Mouse (Mus musculus) liver, embryonic 11.5 days (tissue): ENCODE measurements around the gene Palld. TPM values are rescaled to one million over a fixed set of nuclear protein-coding genes. Genes with fewer than 3 reads are reported as not detected.

Source experiments
- ATAC-seq: fragments of 200-750 bp; cut with Nextera tagmentation; replicated peaks from 2 replicates; pipeline ENCODE4 v1.8.0; 2017; ENCODE audit warnings: moderate number of reproducible peaks, mild to moderate bottlenecking, moderate TSS enrichment, moderate library complexity; ENCODE audit not compliant: low FRiP score
- DNase-seq: peaks from one replicate; pipeline ENCODE4 v3.0.0-alpha.2; 2017; ENCODE audit warnings: low spot score
- H3K27ac ChIP-seq: fragments of 300-500 bp; sonication (generic); 2 replicates; pipeline ENCODE4 v1.5.1; 2014; ENCODE audit warnings: mild to moderate bottlenecking, low read depth, low read length, control low read depth
- H3K27me3 ChIP-seq: fragments of 300-500 bp; sonication (generic); replicated peaks from 2 replicates; pipeline ENCODE4 v1.6.1; 2014; ENCODE audit warnings: low read length, mixed read lengths; ENCODE audit not compliant: control insufficient read depth, insufficient read depth
- H3K36me3 ChIP-seq: fragments of 300-500 bp; sonication (generic); 2 replicates; pipeline ENCODE4 v1.6.1; 2014; ENCODE audit warnings: mild to moderate bottlenecking, low read length, moderate library complexity, mixed read lengths; ENCODE audit not compliant: control insufficient read depth, insufficient read depth
- H3K4me1 ChIP-seq: fragments of 300-500 bp; sonication (generic); replicated peaks from 2 replicates; pipeline ENCODE4 v1.6.1; 2014; ENCODE audit warnings: low read length, mixed read lengths; ENCODE audit not compliant: control insufficient read depth, insufficient read depth
- H3K4me2 ChIP-seq: fragments of 300-500 bp; sonication (generic); 2 replicates; pipeline ENCODE4 v1.6.1; 2014; ENCODE audit warnings: mild to moderate bottlenecking, control low read depth, moderate library complexity
- H3K4me3 ChIP-seq: fragments of 300-500 bp; sonication (generic); 2 replicates; pipeline ENCODE4 v1.5.1; 2014; ENCODE audit warnings: low read depth, low read length, control low read depth
- H3K9ac ChIP-seq: fragments of 300-500 bp; sonication (generic); 2 replicates; pipeline ENCODE4 v1.6.1; 2014; ENCODE audit warnings: low read depth, low read length, control low read depth
- H3K9me3 ChIP-seq: fragments of 300-500 bp; sonication (generic); 2 replicates; pipeline ENCODE4 v1.6.1; 2016; ENCODE audit warnings: low read length, inconsistent platforms, mixed read lengths; ENCODE audit not compliant: control insufficient read depth
- WGBS: fragments of 180-500 bp; shearing (Covaris S2); extraction: QIAGEN DNeasy Blood & Tissue Kit; methylation state at CpG from one replicate; pipeline ENCODE4 v1.1.7; 2014; 5-methylcytosine and 5-hydroxymethylcytosine counted together
- polyA plus RNA-seq: library from polyadenylated mRNA; unstranded; fragments of >200 nt; fragmentation: Nextera tagmentation; extraction: Ambion mirVana; gene quantifications from 2 replicates; pipeline ENCODE4 v1.2.1, GENCODE M21; 2014

Gene Palld
- polyA plus RNA-seq, 1 experiment from 2014 or later, result 22.9 TPM

DNA sequence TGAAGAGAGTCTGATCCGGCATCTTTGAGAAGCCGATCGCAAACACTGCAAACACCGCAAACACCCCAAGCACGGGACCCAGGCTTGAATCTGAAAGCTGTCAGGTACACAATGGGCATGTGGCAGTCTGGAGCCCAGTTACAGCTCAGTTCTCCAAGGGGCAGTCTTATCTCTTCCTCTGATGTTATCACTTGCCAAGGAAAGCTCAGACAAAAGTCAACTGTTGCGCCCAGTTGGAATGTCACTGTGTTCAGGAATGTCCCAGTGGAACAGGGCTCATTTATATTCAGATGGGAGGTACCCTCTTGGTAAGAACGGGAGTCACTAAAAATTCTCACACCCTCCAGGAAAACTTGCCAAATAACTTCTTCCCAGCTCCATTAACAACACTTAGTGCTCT is 328.0 kb downstream of the Palld start:
- Histone ChIP-seq H3K4me3 (no peak overlapping the region), H3K9ac (no peak overlapping the region), H3K27me3 (no peaks in the 10 kb centered on the region), H3K36me3 (no peaks in the 10 kb centered on the region), H3K4me1 (no peaks in the 10 kb centered on the region), H3K27ac (no peak overlapping the region), H3K9me3 (no peaks in the 10 kb centered on the region), H3K4me2 (no peak overlapping the region)
- ATAC-seq, result no peak
- 67% methylated on average over 7 of the region's 7 CpGs for WGBS
- no peak for DNase-seq

DNA sequence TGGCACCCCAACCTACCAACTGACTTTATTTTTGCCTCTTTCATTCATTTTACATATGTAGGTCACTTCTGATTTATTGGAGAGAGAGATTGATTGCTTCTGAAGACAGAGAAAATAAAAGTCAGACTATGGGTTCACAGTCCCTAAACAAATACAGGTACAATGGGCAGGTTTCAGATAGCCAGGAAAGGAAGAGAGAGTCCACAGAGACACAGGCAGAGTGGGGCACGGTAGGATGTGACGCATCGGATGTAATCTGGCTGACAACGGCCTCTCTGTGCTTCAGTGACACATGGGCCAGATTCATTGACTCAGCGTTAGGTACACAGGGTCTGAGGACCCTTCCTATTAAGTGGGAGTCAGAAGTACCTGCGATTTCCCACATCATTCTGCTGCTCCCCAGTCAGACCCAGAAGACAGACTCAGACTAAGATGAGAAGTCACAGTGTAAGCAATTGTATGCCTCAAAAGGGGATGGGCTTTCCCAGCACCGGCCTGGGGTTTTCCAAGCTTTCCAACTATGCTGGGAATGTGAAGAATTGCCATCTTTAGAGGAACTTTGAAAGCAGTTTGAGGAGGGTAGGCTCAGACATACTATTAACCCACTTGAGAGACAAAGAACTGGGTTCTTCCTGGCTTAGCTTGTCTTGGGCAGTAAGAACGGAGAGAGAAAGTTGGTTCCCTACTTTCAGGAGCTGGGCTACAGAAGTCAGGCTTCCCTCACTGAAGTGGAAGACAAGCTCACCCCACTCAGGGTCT is 329.1 kb downstream of the Palld start:
- H3K4me1 ChIP-seq, result no peaks in the 10 kb centered on the region

DNA sequence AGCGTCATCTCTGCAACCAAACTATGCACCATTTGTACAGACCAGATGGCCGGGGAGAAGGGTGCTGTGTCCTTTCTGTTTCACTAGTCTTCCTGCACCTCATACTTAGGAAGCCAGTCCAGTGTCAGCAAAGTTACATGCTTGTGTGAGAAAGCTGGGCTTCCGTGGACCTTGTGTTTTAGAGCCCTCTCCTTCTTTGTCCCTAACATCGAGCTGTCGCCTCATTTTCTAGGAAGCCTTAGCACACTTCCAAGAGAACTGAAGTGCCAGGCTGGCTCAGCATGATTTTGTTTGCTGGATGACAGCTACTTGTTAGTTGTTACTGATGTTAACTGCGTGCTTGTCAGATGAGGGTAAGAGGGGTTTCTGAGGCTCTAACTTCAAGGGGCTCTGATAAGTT is 329.8 kb downstream of the Palld start:
- H3K9me3 ChIP-seq, result no peaks in the 10 kb centered on the region
- ATAC-seq, result no peak
- H3K27me3 ChIP-seq, result no peaks in the 10 kb centered on the region
- H3K9ac ChIP-seq, result no peak overlapping the region
- no peaks in the 10 kb centered on the region for H3K4me1 ChIP-seq
- H3K27ac ChIP-seq, result no peak overlapping the region
- H3K4me2 ChIP-seq, result no peak overlapping the region
- no peak overlapping the region for H3K4me3 ChIP-seq
- 85% methylated on average over 6 of the region's 6 CpGs for WGBS
- H3K36me3 ChIP-seq, result no peaks in the 10 kb centered on the region
- DNase-seq, result no peak

More for the DNA sequence above, 329.1 kb downstream of the Palld start:
- Histone ChIP-seq H3K9me3 (no peaks in the 10 kb centered on the region), H3K27ac (no peak overlapping the region), H3K27me3 (no peaks in the 10 kb centered on the region), H3K4me2 (no peak overlapping the region), H3K9ac (no peak overlapping the region), H3K4me3 (no peak overlapping the region), H3K36me3 (no peaks in the 10 kb centered on the region)
- 55% methylated on average over 8 of the region's 8 CpGs for WGBS
- no peak for ATAC-seq
- no peak for DNase-seq

DNA sequence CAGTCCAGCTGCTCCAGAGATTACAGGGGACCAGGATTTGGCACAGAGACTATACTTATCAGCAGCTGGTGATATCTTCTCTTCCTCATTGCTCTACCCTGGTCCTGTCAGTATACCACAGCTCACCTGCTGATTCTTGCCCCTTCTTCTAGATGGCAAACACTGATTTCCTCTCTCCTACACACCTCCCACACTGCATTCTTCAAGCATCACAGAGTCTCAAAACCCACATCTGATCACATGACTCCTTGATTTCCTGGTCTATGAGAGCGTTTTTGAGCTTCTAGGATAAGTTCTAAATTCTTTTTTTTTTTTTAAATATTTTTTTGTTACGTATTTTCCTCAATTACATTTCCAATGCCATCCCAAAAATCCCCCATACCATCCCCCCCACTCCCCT is 331.9 kb downstream of the Palld start:
- H3K4me2 ChIP-seq, result no peak overlapping the region
- WGBS, result 73% methylated on average over 2 of the region's 2 CpGs
- no peaks in the 10 kb centered on the region for H3K4me1 ChIP-seq
- DNase-seq (no peak), ATAC-seq (no peak)
- H3K27ac ChIP-seq, result no peak overlapping the region
- no peaks in the 10 kb centered on the region for H3K27me3 ChIP-seq
- no peak overlapping the region for H3K4me3 ChIP-seq
- no peaks in the 10 kb centered on the region for H3K36me3 ChIP-seq
- no peaks in the 10 kb centered on the region for H3K9me3 ChIP-seq
- H3K9ac ChIP-seq, result no peak overlapping the region

DNA sequence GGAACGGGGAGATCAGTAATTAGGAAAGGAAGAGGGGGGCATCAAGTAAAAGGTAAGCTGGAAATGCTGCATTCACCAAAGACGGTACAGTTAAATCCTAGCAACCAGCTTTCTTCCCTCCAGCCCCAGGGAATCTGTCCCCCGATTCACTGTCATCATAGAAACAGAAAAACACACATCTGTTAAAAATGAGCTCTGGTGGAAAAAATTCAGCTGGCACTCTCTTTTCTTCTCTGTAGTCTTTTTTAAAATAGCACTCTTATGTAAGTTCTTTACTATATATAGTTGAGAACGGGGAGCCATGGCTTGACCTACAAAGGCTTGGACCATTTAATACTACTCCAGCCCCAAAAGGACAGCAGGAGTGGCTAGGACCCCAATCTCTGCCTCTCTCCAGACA is 332.8 kb downstream of the Palld start:
- ATAC-seq (no peak), DNase-seq (no peak)
- WGBS, result 77% methylated on average over 4 of the region's 4 CpGs
- H3K4me1 ChIP-seq, result no peaks in the 10 kb centered on the region
- no peak overlapping the region for H3K4me3 ChIP-seq
- H3K36me3 ChIP-seq, result no peaks in the 10 kb centered on the region
- H3K9me3 ChIP-seq, result no peaks in the 10 kb centered on the region
- no peaks in the 10 kb centered on the region for H3K27me3 ChIP-seq
- no peak overlapping the region for H3K27ac ChIP-seq
- H3K4me2 ChIP-seq, result no peak overlapping the region
- H3K9ac ChIP-seq, result no peak overlapping the region

DNA sequence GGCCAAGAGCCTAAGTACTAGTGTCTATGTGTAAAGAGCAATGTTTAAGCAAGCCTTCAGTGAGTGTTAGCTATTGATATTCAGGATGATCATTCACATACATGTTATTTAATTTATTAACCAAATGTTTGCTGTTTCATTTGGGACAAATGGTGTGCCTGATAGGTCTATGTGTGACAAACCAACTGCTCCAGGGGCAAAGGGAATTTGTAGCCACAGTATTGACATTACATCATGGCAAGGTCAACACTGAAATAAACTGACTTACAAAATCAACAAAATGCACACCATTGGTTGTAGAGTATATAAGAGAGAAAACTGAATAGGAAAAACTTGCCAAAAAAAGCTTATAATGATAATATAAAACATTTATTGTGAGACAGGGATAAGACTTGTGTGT is 333.3 kb downstream of the Palld start:
- no peaks in the 10 kb centered on the region for H3K4me1 ChIP-seq

DNA sequence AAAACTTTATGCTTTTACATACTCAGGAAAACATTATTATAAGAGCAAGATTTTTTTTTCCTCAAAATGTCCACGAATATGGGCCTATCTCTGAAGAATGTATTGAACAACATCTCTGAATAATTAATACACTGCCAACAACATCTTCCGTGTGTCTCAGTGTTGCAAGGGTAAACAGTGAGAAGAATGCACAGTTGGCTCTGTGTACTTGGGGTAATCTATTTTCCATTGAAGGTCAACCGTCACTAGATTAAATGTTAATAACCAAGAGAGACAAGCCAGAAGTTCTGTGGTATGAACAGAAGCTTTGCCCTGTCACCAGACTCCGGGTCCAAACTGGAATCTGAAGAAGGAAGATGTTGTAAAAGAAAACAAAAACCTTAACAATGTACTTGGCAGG is 339.1 kb downstream of the Palld start:
- ATAC-seq (no peak), DNase-seq (no peak)
- H3K36me3 ChIP-seq, result no peaks in the 10 kb centered on the region
- H3K4me2 ChIP-seq, result no peak overlapping the region
- no peak overlapping the region for H3K27ac ChIP-seq
- H3K4me1 ChIP-seq, result no peaks in the 10 kb centered on the region
- H3K4me3 ChIP-seq, result no peak overlapping the region
- no peaks in the 10 kb centered on the region for H3K27me3 ChIP-seq
- WGBS, result 79% methylated on average over 4 of the region's 4 CpGs
- H3K9me3 ChIP-seq, result no peaks in the 10 kb centered on the region
- H3K9ac ChIP-seq, result no peak overlapping the region

More for the DNA sequence above, 333.3 kb downstream of the Palld start:
- ATAC-seq (no peak), DNase-seq (no peak)
- Histone ChIP-seq H3K27me3 (no peaks in the 10 kb centered on the region), H3K27ac (no peak overlapping the region), H3K9ac (no peak overlapping the region), H3K9me3 (no peaks in the 10 kb centered on the region), H3K4me3 (no peak overlapping the region), H3K36me3 (no peaks in the 10 kb centered on the region), H3K4me2 (no peak overlapping the region)

DNA sequence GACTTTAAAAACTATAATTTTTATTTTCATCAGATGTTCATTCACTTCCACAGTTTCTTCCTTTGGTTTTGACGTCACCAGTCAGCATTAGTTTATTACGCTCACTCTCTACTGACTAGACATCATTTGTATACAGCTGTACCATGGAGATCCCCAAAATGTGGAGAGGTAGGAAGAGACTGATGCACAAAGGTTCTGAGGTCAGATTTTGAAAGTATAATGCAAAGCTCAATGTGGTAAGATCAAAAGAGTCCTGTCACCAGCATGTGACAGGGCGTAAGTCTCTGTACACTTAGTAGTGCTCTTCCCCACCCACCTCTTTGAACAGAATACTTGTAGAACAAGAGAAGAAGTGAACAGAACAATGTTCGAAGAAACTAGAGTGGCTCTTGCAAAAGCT is 339.9 kb downstream of the Palld start:
- ATAC-seq (no peak), DNase-seq (no peak)
- no peaks in the 10 kb centered on the region for H3K27me3 ChIP-seq
- H3K36me3 ChIP-seq, result no peaks in the 10 kb centered on the region
- no peak overlapping the region for H3K4me2 ChIP-seq
- no peak overlapping the region for H3K9ac ChIP-seq
- H3K27ac ChIP-seq, result no peak overlapping the region
- no peak overlapping the region for H3K4me3 ChIP-seq
- no peaks in the 10 kb centered on the region for H3K9me3 ChIP-seq
- WGBS, result 90% methylated on average over 4 of the region's 4 CpGs
- H3K4me1 ChIP-seq, result no peaks in the 10 kb centered on the region

DNA sequence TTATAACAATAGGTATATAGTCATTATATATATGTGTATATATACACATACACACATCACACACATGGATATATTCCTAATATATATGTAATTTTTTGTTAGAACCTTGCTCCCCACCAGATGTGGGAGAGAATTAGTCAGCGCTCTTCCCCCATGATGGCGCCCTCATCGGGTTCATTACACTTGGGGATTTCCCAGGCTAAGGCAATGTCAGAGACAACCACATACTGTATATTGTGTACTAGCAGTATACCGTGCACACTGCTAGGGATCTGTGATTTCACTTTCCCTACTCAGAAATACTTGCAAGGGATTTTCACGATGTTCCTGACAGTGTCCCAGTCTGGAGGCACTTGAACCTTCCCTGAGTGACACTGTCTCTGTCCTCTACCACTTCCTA is 341.3 kb downstream of the Palld start:
- H3K27ac ChIP-seq, result no peak overlapping the region
- H3K4me1 ChIP-seq, result no peaks in the 10 kb centered on the region
- H3K4me3 ChIP-seq, result no peak overlapping the region
- ATAC-seq (no peak), DNase-seq (no peak)
- WGBS, result 89% methylated on average over 5 of the region's 5 CpGs
- no peaks in the 10 kb centered on the region for H3K27me3 ChIP-seq
- H3K36me3 ChIP-seq, result no peaks in the 10 kb centered on the region
- H3K9ac ChIP-seq, result no peak overlapping the region
- H3K4me2 ChIP-seq, result no peak overlapping the region
- H3K9me3 ChIP-seq, result no peaks in the 10 kb centered on the region
